Mouse (Mus musculus) limb, embryonic 13.5 days (tissue): ENCODE results near the gene Gm17617. TPM values are rescaled to one million over a fixed set of nuclear protein-coding genes. Genes with fewer than 3 reads are reported as not detected.

Experiments used
- ATAC-seq: fragments of 200-750 bp; cut with Nextera tagmentation; 2 replicates; pipeline ENCODE4 v1.8.0; 2017; ENCODE audit warnings: low read depth, moderate number of reproducible peaks, moderate TSS enrichment; ENCODE audit not compliant: low FRiP score
- H3K27ac ChIP-seq: fragments of 300-500 bp; sonication (generic); 2 replicates; pipeline ENCODE4 v1.5.1; 2015; ENCODE audit warnings: inconsistent platforms, mild to moderate bottlenecking, moderate library complexity
- H3K27me3 ChIP-seq: fragments of 300-500 bp; sonication (generic); 2 replicates; pipeline ENCODE4 v1.6.1; 2015; ENCODE audit warnings: mild to moderate bottlenecking, inconsistent platforms
- H3K36me3 ChIP-seq: fragments of 300-500 bp; sonication (generic); 2 replicates; pipeline ENCODE4 v1.6.1; 2015; ENCODE audit warnings: inconsistent platforms, mild to moderate bottlenecking, moderate library complexity
- H3K4me1 ChIP-seq: fragments of 300-500 bp; sonication (generic); 2 replicates; pipeline ENCODE4 v1.6.1; 2015; ENCODE audit warnings: inconsistent platforms
- H3K4me2 ChIP-seq: fragments of 300-500 bp; sonication (generic); replicated peaks from 2 replicates; pipeline ENCODE4 v1.6.1; 2015; ENCODE audit warnings: inconsistent platforms, mild to moderate bottlenecking, moderate library complexity
- H3K4me3 ChIP-seq: fragments of 300-500 bp; sonication (generic); 2 replicates; pipeline ENCODE4 v1.5.1; 2015; ENCODE audit warnings: moderate library complexity, mild to moderate bottlenecking, inconsistent platforms
- H3K9ac ChIP-seq: fragments of 300-500 bp; sonication (generic); 2 replicates; pipeline ENCODE4 v1.6.1; 2015; ENCODE audit warnings: mild to moderate bottlenecking, inconsistent platforms
- H3K9me3 ChIP-seq: fragments of 300-500 bp; sonication (generic); 2 replicates; pipeline ENCODE4 v1.6.1; 2016; ENCODE audit warnings: inconsistent platforms
- WGBS: fragments of 180-500 bp; shearing (Covaris S2); methylation state at CpG from one replicate; pipeline ENCODE4 v1.1.7; 2015; 5-methylcytosine and 5-hydroxymethylcytosine counted together
- polyA plus RNA-seq: library from polyadenylated mRNA; unstranded; fragments of >200 nt; fragmentation: Nextera tagmentation; extraction: Ambion mirVana; gene quantifications from 2 replicates; pipeline ENCODE4 v1.2.1, GENCODE M21; 2015

Gene Gm17617
- polyA plus RNA-seq, 1 experiment from 2014 or later, result not detected

- WGBS, result 88% methylated on average over 4 of the region's 4 CpGs
Observed at GRCm38 (mm10) chr13:55092588-55092987, 40.8 kb downstream of the Gm17617 start.

More at GRCm38 (mm10) chr13:55092588-55092987, 40.8 kb downstream of the Gm17617 start:
- Histone ChIP-seq H3K4me1 (no peaks in the 10 kb centered on the region), H3K27ac (no peak overlapping the region), H3K36me3 (peaks cover 29% of the 10 kb centered on the region), H3K4me3 (no peak overlapping the region), H3K9me3 (no peaks in the 10 kb centered on the region), H3K4me2 (no peak overlapping the region), H3K9ac (no peak overlapping the region), H3K27me3 (no peaks in the 10 kb centered on the region)
- ATAC-seq, result no peak

Other genes starting within 250 kb of the Gm17617 start
- 0.86 and 1.2 TPM in 2 replicates for gene Unc5a, start 184.1 kb downstream of the Gm17617 start, polyA plus RNA-seq
- 0.96 and 1.1 TPM in 2 replicates for gene Hk3, start 112.2 kb downstream of the Gm17617 start, polyA plus RNA-seq
- 29.8 and 30.6 TPM in 2 replicates for gene Uimc1, start 33.2 kb downstream of the Gm17617 start, polyA plus RNA-seq
- 26.4 and 31.5 TPM in 2 replicates for gene Zfp346, start 28.2 kb downstream of the Gm17617 start, polyA plus RNA-seq
- gene Fgfr4, start 19.1 kb upstream of the Gm17617 start, polyA plus RNA-seq, result 11.8 and 12.0 TPM in 2 replicates
- 80.4 and 82.4 TPM in 2 replicates for gene Nsd1, start 76.2 kb upstream of the Gm17617 start, polyA plus RNA-seq
- 371 and 378 TPM in 2 replicates for gene Prelid1, start 187.0 kb upstream of the Gm17617 start, polyA plus RNA-seq
- 104 and 109 TPM in 2 replicates for gene Rab24, start 188.4 kb upstream of the Gm17617 start, polyA plus RNA-seq
- gene Mxd3, start 196.3 kb upstream of the Gm17617 start, polyA plus RNA-seq, result 40.9 and 41.0 TPM in 2 replicates
- gene Lman2, start 229.2 kb upstream of the Gm17617 start, polyA plus RNA-seq, result 93.9 and 94.0 TPM in 2 replicates
- gene Rgs14, start 236.2 kb upstream of the Gm17617 start, polyA plus RNA-seq, result 1.3 and 1.5 TPM in 2 replicates